ENCODE assay signal across 24 mouse cellular contexts in genomic region chr1:59473181-59473555, GRCm38 (mm10). TPM values are rescaled to one million over a fixed set of nuclear protein-coding genes. Genes with fewer than 3 reads are reported as not detected.
A peak's percentile ranks its signal among the peaks of the same experiment; 100 is the strongest.
DNase-seq lines count a peak whose midpoint lies in the region; ATAC-seq lines count a peak whose summit lies in the region.
"Had no signal": no experiment of that assay in that cellular context is flagged by ENCODE, and none has a peak within 500 bp of the region (broad histone marks: within the 10 kb centered on the region; RNA-seq: fewer than 3 reads in every experiment).

No protein-coding gene starts in this region.

- H3K36me3 ChIP-seq in heart, embryonic 11.5 days (ENCODE audit: control insufficient read depth, insufficient read depth, low read length) = no peaks in the 10 kb centered on the region
- no peaks in the 10 kb centered on the region for H3K36me3 ChIP-seq in lung, embryonic 16.5 days (ENCODE audit: control insufficient read depth, insufficient read depth, low read length)
- H3K36me3 ChIP-seq in embryonic facial prominence, embryonic 10.5 days (replicated peaks) = no peaks in the 10 kb centered on the region
- H3K36me3 ChIP-seq: hindbrain, embryonic 15.5 days; intestine, embryonic 15.5 days had no signal

- WGBS in heart, embryonic 11.5 days (ENCODE audit: insufficient replicate concordance) = 9% methylated on average over 4 of the region's 4 CpGs
- 13% methylated on average over 4 of the region's 4 CpGs for WGBS in lung, embryonic 16.5 days
- 7% methylated on average over 4 of the region's 4 CpGs for WGBS in embryonic facial prominence, embryonic 10.5 days

- H3K4me3 ChIP-seq in heart, embryonic 11.5 days (ENCODE audit: low read depth, low read length) = no peak overlapping the region
- H3K4me3 ChIP-seq in lung, embryonic 16.5 days (ENCODE audit: low read length) = no peak overlapping the region
- H3K4me3 ChIP-seq in embryonic facial prominence, embryonic 10.5 days = peak overlapping the region; percentile 16; the same call in 1 of the 2 replicates
- H3K4me3 ChIP-seq: forebrain, embryonic 13.5 days; heart, adult 2 months; hindbrain, embryonic 15.5 days; intestine, embryonic 15.5 days had no signal

- DNase-seq in heart, postnatal 25 days (ENCODE audit: low spot score) = no peak
- no peak for DNase-seq in lung, postnatal 14 days
- DNase-seq in embryonic facial prominence, embryonic 10.5 days (ENCODE audit: low spot score) = no peak
- DNase-seq in adrenal gland, postnatal 14 days = no peak
- no peak for DNase-seq in kidney, postnatal 36 days
- DNase-seq: adrenal gland, adult 8-10 months; cerebellum, adult 9-10 months; gastrocnemius, postnatal 10 days; heart, adult 2 months; heart, postnatal 14 days; kidney, adult 9 months; kidney, postnatal 25 days; layer of hippocampus, adult 9-11 months; retina, postnatal 1 day; right cerebral cortex, postnatal 4 days; thymus, postnatal 25 days had no signal

- ATAC-seq in heart, embryonic 11.5 days (replicated peaks; ENCODE audit: insufficient number of reproducible peaks, low FRiP score, low TSS enrichment) = no peak
- ATAC-seq in lung, embryonic 16.5 days (ENCODE audit: low read depth) = peak; percentile 64
- ATAC-seq: forebrain, embryonic 13.5 days; intestine, embryonic 15.5 days had no signal

- H3K9me3 ChIP-seq in heart, embryonic 11.5 days (replicated peaks; ENCODE audit: control insufficient read depth, low read length) = no peaks in the 10 kb centered on the region
- no peaks in the 10 kb centered on the region for H3K9me3 ChIP-seq in lung, embryonic 16.5 days (ENCODE audit: control insufficient read depth, low read length)
- no peaks in the 10 kb centered on the region for H3K9me3 ChIP-seq in embryonic facial prominence, embryonic 10.5 days
- H3K9me3 ChIP-seq: forebrain, embryonic 13.5 days; hindbrain, embryonic 15.5 days; intestine, embryonic 15.5 days had no signal

- no peak overlapping the region for H3K27ac ChIP-seq in heart, embryonic 11.5 days (ENCODE audit: low read depth, low read length)
- H3K27ac ChIP-seq in lung, embryonic 16.5 days (ENCODE audit: low read length) = peak overlapping the region; percentile 58
- H3K27ac ChIP-seq in embryonic facial prominence, embryonic 10.5 days (replicated peaks) = peak overlapping the region; percentile 55
- H3K27ac ChIP-seq: forebrain, embryonic 13.5 days; heart, adult 2 months; hindbrain, embryonic 15.5 days; intestine, embryonic 15.5 days; liver, embryonic 14.5 days; macrophage had no signal

- peaks cover 32% of the 10 kb centered on the region for H3K27me3 ChIP-seq in heart, embryonic 11.5 days (ENCODE audit: control insufficient read depth, insufficient read depth, low read length)
- no peaks in the 10 kb centered on the region for H3K27me3 ChIP-seq in lung, embryonic 16.5 days (ENCODE audit: control insufficient read depth, insufficient read depth, low read depth, low read length)
- H3K27me3 ChIP-seq in embryonic facial prominence, embryonic 10.5 days (replicated peaks; ENCODE audit: low read depth, poor library complexity, severe bottlenecking) = peaks cover 56% of the 10 kb centered on the region
- H3K27me3 ChIP-seq: hindbrain, embryonic 15.5 days; intestine, embryonic 15.5 days had no signal

- H3K4me2 ChIP-seq in heart, embryonic 11.5 days = peak overlapping the region; percentile 14; the same call in 1 of the 2 replicates
- peak overlapping the region; percentile 5; the same call in 1 of the 2 replicates for H3K4me2 ChIP-seq in lung, embryonic 16.5 days (ENCODE audit: low read depth, low read length)
- H3K4me2 ChIP-seq: forebrain, embryonic 13.5 days; hindbrain, embryonic 15.5 days; intestine, embryonic 15.5 days; midbrain, embryonic 11.5 days had no signal

- peaks cover 6% of the 10 kb centered on the region; the same call in 1 of the 2 replicates for H3K4me1 ChIP-seq in heart, embryonic 11.5 days (ENCODE audit: control insufficient read depth, insufficient read depth, low read length)
- H3K4me1 ChIP-seq in lung, embryonic 16.5 days (replicated peaks; ENCODE audit: control insufficient read depth, insufficient read depth, low read length) = peaks cover 24% of the 10 kb centered on the region
- peaks cover 57% of the 10 kb centered on the region for H3K4me1 ChIP-seq in embryonic facial prominence, embryonic 10.5 days

- intact Hi-C loops in heart, postnatal 25 days (cut with DNase I) = no loop called here

- H3K9ac ChIP-seq in heart, embryonic 11.5 days (ENCODE audit: low read depth, low read length) = no peak overlapping the region
- no peak overlapping the region for H3K9ac ChIP-seq in lung, embryonic 16.5 days (ENCODE audit: low read length)
- H3K9ac ChIP-seq: forebrain, embryonic 13.5 days; hindbrain, embryonic 15.5 days; intestine, embryonic 15.5 days; liver, embryonic 14.5 days had no signal

RNA-seq across cellular contexts. Expression of gene Fzd7, which starts 9.1 kb away (rescaled TPM):
- 4.5 and 6.0 TPM in 2 replicates for polyA plus RNA-seq in heart, embryonic 11.5 days (2014; fragmentation: Nextera tagmentation; extraction: Ambion mirVana)
- total RNA-seq in heart, postnatal 25 days (2021) = 1 to 10 TPM; 5.6 to 6.9 TPM
- 12.4 and 12.9 TPM in 2 replicates for polyA plus RNA-seq in lung, embryonic 16.5 days (2015; fragmentation: Nextera tagmentation; extraction: Ambion mirVana)
- polyA plus RNA-seq in embryonic facial prominence, embryonic 10.5 days (2016; fragmentation: Nextera tagmentation; extraction: Ambion mirVana) = 12.7 and 14.4 TPM in 2 replicates
- 13.7 and 13.9 TPM in 2 replicates for total RNA-seq in adrenal gland, postnatal 14 days (2021)

RNA-seq across cellular contexts. Expression of gene Gm973, which starts 42.9 kb away (rescaled TPM):
- polyA plus RNA-seq in heart, embryonic 11.5 days (2014; fragmentation: Nextera tagmentation; extraction: Ambion mirVana) = 0.17 TPM in 1 of 2 replicates, not detected in the other
- under 1 TPM in 1 of 2 experiments, not detected in 1; 0.61 TPM for total RNA-seq in heart, postnatal 25 days (2021)
- 2.0 and 2.3 TPM in 2 replicates for polyA plus RNA-seq in lung, embryonic 16.5 days (2015; fragmentation: Nextera tagmentation; extraction: Ambion mirVana)
- polyA plus RNA-seq in embryonic facial prominence, embryonic 10.5 days (2016; fragmentation: Nextera tagmentation; extraction: Ambion mirVana) = 1.2 and 3.6 TPM in 2 replicates
- total RNA-seq in adrenal gland, postnatal 14 days (2021) = 4.7 and 5.5 TPM in 2 replicates
- polyA plus RNA-seq: macrophage had no signal
